Mouse (Mus musculus) kidney, adult 9 months (tissue): ENCODE data around the gene Spink2.
A peak's percentile ranks its signal among the peaks of the same experiment; 100 is the strongest.
"Not testable (repeated sequence)": the region's sequence is repeated elsewhere in the genome, so short reads cannot be mapped to it uniquely, and the experiment has no call there.

ENCODE experiments used
- DNase-seq: peaks from one replicate; pipeline ENCODE4 v3.0.0; 2022

The Spink2 gene

GRCm38 (mm10) chr5:77211236-77211635, at the start of gene Spink2:
Spink2 (minus strand) TSS chr5:77211471.
- no peak for DNase-seq

DNA sequence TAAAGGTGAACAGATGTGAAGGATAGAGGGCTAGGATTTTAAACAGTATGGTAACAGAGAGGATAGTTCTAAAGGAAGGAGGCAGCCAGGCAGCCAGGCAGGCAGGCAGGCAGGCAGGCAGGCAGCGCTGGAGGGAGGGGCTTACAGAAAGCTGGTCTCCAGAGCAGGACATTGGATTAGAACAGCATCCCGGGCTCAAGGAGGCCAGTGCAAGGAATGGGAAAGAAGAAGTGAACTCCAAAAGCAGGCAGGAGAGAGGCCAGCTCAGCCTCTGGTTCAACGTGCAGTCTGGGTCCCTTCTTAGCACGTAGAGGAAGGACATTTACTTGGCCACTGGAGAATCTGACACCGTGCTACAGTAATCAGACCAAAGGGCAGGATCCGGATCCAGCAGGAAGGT, 48.9 kb upstream of the Spink2 start:
- DNase-seq: no peak

- no peak for DNase-seq
These were observed 48.0 kb upstream of the Spink2 start for GRCm38 (mm10) chr5:77259315-77259714.

DNA sequence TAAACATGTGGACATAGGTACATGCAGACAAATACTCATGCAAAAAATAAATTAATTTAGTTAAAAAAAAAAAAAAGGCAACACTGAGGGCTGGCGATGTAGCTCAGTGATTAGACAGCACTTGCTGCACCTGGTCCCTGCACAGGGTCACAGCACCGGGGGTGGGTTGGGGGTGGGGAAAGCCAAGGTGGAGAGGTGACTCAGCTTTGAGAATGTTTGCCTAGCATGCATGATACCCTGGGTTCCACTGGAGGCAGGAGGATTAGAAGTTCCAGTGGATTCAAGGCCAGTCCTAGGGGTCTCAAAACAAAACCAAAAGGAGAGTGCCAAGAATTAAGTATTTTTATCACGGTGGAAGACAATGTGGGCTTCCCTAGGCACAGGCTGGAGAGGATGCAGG, 46.3 kb upstream of the Spink2 start:
- DNase-seq: no peak

DNA sequence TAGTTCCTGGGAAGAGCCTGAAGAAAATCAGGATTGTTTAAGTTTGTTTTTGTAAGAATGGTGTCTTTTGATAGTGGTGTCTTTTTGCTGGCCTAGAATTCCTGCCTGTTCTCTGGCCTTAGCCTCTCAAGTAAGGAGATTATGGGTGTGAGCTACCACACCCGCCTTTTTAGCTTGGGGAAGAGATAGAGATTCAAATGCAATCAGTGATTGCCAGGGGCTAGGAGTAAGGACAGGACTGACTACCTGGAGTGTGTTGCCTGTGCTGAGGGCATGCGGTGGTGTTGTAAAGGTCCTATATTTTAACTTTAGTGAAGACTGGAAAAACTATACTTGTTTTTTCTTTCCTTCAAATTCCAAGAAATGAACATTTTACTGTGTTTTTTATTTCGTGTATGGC, 43.1 kb upstream of the Spink2 start:
- DNase-seq: no peak

- DNase-seq: no peak
These were observed 41.9 kb upstream of the Spink2 start for GRCm38 (mm10) chr5:77253154-77253553.

- DNase-seq: no peak
These were observed 41.0 kb upstream of the Spink2 start for GRCm38 (mm10) chr5:77252115-77252827.

GRCm38 (mm10) chr5:77251656-77252055, 40.4 kb upstream of the Spink2 start:
- no peak for DNase-seq

- DNase-seq: no peak
These were observed 38.8 kb upstream of the Spink2 start for GRCm38 (mm10) chr5:77250083-77250482.

DNA sequence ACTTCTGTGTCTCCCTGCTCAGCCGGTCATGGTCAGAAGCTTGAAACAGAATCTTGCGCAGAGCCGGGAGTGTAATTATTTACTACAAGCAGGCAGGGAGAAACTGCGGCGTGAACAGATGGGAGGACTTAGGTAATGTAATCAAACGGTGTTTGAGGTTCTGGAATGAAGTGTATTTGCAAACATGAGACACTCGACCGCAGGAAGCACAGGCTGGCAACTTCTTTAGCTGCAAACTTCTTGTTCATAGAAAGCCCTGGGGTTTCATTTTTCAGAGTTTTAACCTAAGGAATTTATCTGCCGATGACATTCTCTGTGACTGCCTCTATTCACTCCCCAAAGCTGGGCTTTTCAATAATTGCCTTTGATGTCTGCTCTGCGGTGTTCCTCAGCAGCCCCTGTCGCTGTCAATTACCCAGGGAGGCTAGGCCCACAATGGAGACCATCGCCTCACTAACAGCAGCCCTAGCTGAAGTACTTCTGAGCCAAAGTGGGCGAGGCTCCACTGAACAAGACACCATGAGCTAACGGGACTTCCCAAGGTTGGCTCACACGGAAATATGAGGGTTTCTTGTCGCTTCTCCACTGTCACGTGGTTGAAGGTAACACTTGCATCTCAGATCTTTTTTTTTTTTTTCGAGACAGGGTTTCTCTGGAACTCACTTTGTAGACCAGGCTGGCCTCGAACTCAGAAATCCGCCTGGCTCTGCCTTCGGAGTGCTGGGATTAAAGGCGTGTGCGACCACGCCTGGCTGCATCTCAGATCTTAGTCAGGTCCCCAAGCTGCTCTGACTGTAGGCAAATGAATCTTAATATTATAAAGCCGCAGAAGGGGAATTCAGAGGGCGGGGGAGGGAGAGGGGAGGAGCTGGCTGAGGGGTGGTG, 34.8 kb upstream of the Spink2 start:
- peak; percentile 46 for DNase-seq

- no peak for DNase-seq
These were observed 34.2 kb upstream of the Spink2 start for GRCm38 (mm10) chr5:77245463-77245786.

DNA sequence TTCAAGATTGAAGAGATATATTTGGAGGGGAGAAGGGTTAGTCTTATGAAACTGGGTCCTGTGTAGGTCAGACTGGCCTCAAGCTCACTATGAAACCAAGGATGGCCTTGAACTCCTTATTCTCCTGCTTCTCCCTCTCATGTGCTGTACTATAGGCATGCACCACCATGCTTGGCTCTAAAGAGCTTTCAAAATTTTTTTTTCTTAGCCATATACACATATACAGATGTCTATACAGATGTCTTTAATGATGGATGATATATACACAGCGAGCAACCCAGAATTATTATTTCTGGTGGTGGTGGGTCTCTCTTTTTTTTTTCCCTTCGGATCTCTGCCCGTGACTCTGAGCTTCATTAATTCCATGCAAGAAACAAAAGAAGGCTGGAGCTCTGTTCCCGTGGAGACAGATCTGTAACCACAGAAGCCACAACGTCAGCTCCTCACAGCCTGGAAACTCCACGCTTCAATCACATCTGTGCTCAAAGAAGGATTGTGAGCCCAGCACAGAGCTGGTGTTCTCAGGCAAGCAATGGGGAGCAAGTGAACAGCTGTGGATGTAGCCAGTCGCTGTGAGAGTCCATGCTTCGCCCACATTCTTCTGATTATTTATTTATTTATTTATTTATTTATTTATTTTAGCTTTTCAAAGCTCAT, 33.2 kb upstream of the Spink2 start:
- DNase-seq: no peak

GRCm38 (mm10) chr5:77237104-77237503, 25.8 kb upstream of the Spink2 start:
- DNase-seq: no peak

DNA sequence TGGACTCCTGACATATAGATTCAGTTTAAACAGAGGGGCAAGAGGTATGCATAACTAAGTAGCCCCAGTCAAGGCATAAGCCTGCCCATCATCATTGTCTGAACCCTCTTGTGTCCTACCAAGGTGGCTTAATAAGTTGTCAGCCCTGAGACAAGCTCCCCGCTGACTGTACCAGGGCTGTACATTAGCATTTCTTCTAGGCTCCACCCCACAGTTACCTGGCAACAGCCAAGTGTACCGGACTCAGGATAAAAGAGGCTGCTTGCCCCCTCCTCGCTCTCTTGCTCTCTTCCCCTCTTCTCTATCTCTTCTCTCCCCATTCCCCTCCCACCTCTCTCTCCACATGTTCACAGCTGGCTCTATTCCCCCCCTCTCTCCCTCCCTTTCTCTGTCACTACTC, 23.6 kb upstream of the Spink2 start:
- DNase-seq: no peak

- not testable (repeated sequence) for DNase-seq
These were observed 20.6 kb upstream of the Spink2 start for GRCm38 (mm10) chr5:77231863-77232262.

DNA sequence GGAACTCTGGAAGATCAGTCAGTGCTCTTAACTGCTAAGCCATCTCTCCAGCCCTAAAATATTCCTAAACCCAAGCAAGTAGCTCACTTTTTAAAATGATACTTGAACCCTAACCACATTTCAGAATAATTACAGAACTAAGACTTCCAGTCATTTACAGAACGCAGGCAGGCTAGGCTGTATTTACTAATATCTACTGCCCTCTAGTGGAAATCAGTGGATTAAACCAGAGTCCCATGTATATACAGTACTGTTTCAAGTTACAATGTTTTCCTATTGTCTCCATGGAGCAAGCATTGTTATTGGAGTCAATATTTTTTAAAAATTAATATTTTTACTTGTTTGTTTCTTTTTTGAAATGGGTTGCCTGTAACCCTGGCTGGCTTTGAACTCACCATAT, 17.7 kb upstream of the Spink2 start:
- DNase-seq: peak; percentile 52

DNA sequence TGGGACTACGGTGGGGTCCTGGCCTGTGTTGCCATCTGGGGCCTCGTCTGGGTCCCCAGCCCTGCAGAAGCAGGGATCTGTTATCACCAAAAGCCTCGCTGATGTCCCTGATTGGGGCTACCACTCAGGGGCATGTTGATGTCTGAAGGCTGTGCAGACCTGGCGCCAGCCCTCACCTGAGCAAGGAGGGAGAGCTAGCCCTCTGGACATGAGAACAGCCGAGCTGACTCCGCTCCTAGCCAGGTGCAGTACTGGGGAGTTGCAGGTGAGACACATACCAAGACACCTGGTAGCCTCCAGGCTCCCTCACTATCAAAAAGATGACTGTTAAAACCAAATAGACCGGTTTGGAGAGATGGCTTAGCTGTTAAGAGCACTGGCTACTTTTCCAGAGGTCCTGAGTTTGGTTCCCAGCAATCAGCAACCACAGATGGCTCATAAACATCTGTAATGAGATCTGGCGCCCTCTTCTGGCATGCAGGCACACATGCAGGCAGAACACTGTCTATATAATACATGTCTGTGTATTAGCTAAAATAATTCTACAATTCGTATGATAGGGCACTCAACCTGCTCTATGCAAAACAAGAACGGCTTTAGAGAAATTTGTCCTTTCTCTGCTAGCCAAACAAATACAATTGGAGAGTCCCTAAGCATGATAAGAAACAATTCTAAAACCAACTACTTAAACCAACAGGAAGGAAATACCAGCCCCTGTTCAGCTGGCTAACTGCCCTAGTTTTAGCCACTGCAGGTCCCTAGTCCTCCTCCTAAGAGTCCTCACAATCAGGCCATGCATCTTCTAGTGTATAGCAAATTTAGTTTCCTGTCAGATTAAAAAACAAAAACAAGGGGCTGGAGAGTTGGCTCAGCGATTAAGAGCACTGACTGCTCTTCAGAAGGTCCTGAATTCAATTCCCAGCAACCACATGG, 12.0 kb upstream of the Spink2 start:
- no peak for DNase-seq

DNA sequence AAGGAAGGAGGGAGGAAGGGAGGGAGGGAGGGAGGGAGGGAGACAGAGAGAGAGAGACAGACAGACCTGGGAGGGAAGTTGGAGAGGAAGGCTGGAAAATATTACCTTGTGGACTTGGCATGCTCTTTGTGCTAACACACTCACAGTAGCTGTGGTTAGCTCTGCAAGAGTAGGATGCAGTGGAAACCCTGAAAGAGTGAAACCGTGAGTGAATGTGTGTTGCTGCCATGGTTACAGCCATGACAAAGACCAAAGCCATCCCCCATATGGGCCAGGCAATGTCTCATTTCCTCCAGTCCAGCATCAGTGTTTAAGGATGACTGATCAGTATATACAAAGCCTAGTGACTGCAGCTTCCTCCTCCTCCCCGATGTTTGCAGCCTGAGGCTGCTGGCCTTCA, 6.5 kb upstream of the Spink2 start:
- no peak for DNase-seq

- peak; percentile 78 for DNase-seq
These were observed 5.9 kb upstream of the Spink2 start for GRCm38 (mm10) chr5:77217211-77217610.

DNA sequence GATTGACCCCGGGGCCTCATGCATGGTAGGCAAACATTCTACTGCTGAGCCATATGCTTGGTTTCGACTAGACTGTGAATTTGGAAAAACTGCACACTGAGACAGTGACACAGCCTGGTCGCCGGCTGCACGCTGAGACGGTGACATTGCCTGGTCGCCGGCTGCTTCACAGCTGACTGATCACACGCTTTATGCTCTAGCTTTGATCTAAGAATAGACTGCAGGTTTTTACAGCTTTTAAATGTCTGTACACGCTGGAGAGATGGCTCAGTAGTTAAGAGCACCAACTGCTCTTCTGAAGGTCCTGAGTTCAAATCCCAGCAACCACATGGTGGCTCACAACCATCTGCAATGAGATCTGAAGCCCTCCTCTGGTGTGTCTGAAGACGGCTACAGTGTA, 5.1 kb downstream of the Spink2 start:
- DNase-seq: no peak

DNA sequence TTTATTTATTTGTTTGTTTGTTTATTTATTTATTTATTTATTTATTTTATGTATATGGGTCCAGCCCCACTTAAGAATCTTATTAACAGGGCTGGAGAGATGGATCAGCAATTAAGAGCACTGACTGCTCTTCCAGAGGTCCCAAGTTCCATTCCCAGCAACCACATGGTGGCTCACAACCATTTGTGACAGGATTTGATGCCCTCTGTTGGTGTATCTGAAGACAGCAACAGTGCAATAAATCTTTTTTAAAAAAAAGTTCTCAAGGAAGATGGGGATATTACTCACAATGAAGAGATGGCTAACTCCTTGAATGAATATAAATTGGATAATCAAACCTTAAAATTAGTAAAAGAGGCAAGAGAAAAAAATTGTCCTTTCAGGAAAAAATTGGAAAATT, 9.0 kb downstream of the Spink2 start:
- DNase-seq: no peak

DNA sequence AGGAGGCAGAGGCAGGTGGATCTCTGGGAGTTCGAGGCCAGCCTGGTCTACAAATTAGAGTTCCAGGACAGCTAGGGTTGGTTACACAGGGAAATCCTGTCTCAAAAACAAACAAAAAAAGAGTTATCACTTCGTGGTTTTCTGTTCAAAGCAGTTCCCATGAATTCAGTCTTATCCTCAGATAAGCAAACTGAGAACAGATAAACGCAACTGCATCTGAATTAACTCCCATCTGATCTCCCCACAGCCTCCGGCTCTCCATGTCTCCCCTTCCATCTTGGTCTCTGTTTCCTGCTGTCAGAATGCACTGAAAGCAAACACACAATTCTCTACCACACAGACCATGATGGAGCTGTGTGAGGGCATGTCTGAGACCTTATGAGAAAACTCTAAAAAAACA, 10.6 kb downstream of the Spink2 start:
- DNase-seq: no peak

- DNase-seq: peak; percentile 69
These were observed 17.3 kb downstream of the Spink2 start for GRCm38 (mm10) chr5:77193951-77194350.
